Mouse (Mus musculus) neural tube, embryonic 13.5 days (tissue): Measurements from ENCODE around the gene Socs3. TPM values are rescaled to one million over a fixed set of nuclear protein-coding genes. Genes with fewer than 3 reads are reported as not detected.
A peak's percentile ranks its signal among the peaks of the same experiment; 100 is the strongest.

Experiments
- ATAC-seq: fragments of 200-750 bp; cut with Nextera tagmentation; 2 replicates; pipeline ENCODE4 v1.8.0; 2017; ENCODE audit warnings: low read depth, mild to moderate bottlenecking, moderate TSS enrichment, moderate library complexity
- H3K27ac ChIP-seq: fragments of 300-500 bp; sonication (generic); replicated peaks from 2 replicates; pipeline ENCODE4 v1.5.1; 2015; ENCODE audit warnings: moderate library complexity, mild to moderate bottlenecking, inconsistent platforms
- H3K27me3 ChIP-seq: fragments of 300-500 bp; sonication (generic); 2 replicates; pipeline ENCODE4 v1.6.1; 2015; ENCODE audit warnings: mild to moderate bottlenecking, inconsistent platforms
- H3K36me3 ChIP-seq: fragments of 300-500 bp; sonication (generic); 2 replicates; pipeline ENCODE4 v1.6.1; 2015; ENCODE audit warnings: mild to moderate bottlenecking, inconsistent platforms
- H3K4me1 ChIP-seq: fragments of 300-500 bp; sonication (generic); replicated peaks from 2 replicates; pipeline ENCODE4 v1.6.1; 2015; ENCODE audit warnings: inconsistent platforms
- H3K4me2 ChIP-seq: fragments of 300-500 bp; sonication (generic); 2 replicates; pipeline ENCODE4 v1.6.1; 2015; ENCODE audit warnings: inconsistent platforms, mild to moderate bottlenecking, moderate library complexity
- H3K4me3 ChIP-seq: fragments of 300-500 bp; sonication (generic); 2 replicates; pipeline ENCODE4 v1.5.1; 2015; ENCODE audit warnings: mild to moderate bottlenecking, inconsistent platforms
- H3K9ac ChIP-seq: fragments of 300-500 bp; sonication (generic); 2 replicates; pipeline ENCODE4 v1.6.1; 2015; ENCODE audit warnings: moderate library complexity, mild to moderate bottlenecking, inconsistent platforms
- H3K9me3 ChIP-seq: fragments of 300-500 bp; sonication (generic); 2 replicates; pipeline ENCODE4 v1.6.1; 2016; ENCODE audit warnings: inconsistent platforms
- WGBS: fragments of 180-500 bp; shearing (Covaris S2); methylation state at CpG from one replicate; pipeline ENCODE4 v1.1.7; 2015; 5-methylcytosine and 5-hydroxymethylcytosine counted together
- polyA plus RNA-seq: library from polyadenylated mRNA; unstranded; fragments of >200 nt; fragmentation: Nextera tagmentation; extraction: Ambion mirVana; gene quantifications from 2 replicates; pipeline ENCODE4 v1.2.1, GENCODE M21; 2015

Socs3 gene
- polyA plus RNA-seq: 7.8 and 8.7 TPM in 2 replicates

- 13% methylated on average over 21 of the region's 21 CpGs for WGBS
- H3K4me1 ChIP-seq: peaks cover 59% of the 10 kb centered on the region
- H3K4me2 ChIP-seq: peak within 1 kb of the TSS; percentile 94
These were observed at the start of gene Socs3 for GRCm38 (mm10) chr11:117969945-117970872. Gene Socs3, minus strand, starts transcription at chr11:117970047.

GRCm38 (mm10) chr11:118018328-118018727, 48.5 kb upstream of the Socs3 start:
- Histone ChIP-seq H3K36me3 (peaks cover 57% of the 10 kb centered on the region), H3K27ac (no peak overlapping the region), H3K27me3 (no peaks in the 10 kb centered on the region), H3K4me1 (no peaks in the 10 kb centered on the region; the same call in 1 of the 2 replicates), H3K4me2 (no peak overlapping the region), H3K9ac (no peak overlapping the region), H3K4me3 (no peak overlapping the region), H3K9me3 (no peaks in the 10 kb centered on the region)
- no peak for ATAC-seq
- 94% methylated on average over 4 of the region's 4 CpGs for WGBS

More at GRCm38 (mm10) chr11:117969945-117970872, at the start of gene Socs3:
- Histone ChIP-seq H3K36me3 (no peaks in the 10 kb centered on the region), H3K4me3 (peak within 1 kb of the TSS; percentile 66), H3K9ac (peak within 1 kb of the TSS; percentile 86), H3K27ac (peak within 1 kb of the TSS; percentile 89), H3K9me3 (no peaks in the 10 kb centered on the region), H3K27me3 (peaks cover 37% of the 10 kb centered on the region)
- peak; percentile 60 for ATAC-seq

- ATAC-seq: no peak
- 95% methylated on average over 8 of the region's 8 CpGs for WGBS
- Histone ChIP-seq H3K4me2 (no peak overlapping the region), H3K9me3 (no peaks in the 10 kb centered on the region), H3K27ac (no peak overlapping the region), H3K4me3 (no peak overlapping the region), H3K36me3 (peaks cover 50% of the 10 kb centered on the region), H3K27me3 (no peaks in the 10 kb centered on the region), H3K4me1 (peaks cover 9% of the 10 kb centered on the region), H3K9ac (no peak overlapping the region)
These were observed 45.7 kb upstream of the Socs3 start for GRCm38 (mm10) chr11:118015381-118016145.

- Histone ChIP-seq H3K4me3 (no peak overlapping the region), H3K36me3 (peaks cover 42% of the 10 kb centered on the region)
- WGBS: 85% methylated on average over 12 of the region's 12 CpGs
These were observed 44.6 kb upstream of the Socs3 start for GRCm38 (mm10) chr11:118014391-118014995.

GRCm38 (mm10) chr11:118013339-118013738, 43.5 kb upstream of the Socs3 start:
- 81% methylated on average over 2 of the region's 2 CpGs for WGBS

More at GRCm38 (mm10) chr11:118014391-118014995, 44.6 kb upstream of the Socs3 start:
- H3K27ac ChIP-seq: no peak overlapping the region
- H3K9ac ChIP-seq: no peak overlapping the region
- peaks cover 19% of the 10 kb centered on the region for H3K4me1 ChIP-seq
- no peaks in the 10 kb centered on the region for H3K9me3 ChIP-seq
- no peaks in the 10 kb centered on the region for H3K27me3 ChIP-seq
- no peak for ATAC-seq
- H3K4me2 ChIP-seq: no peak overlapping the region

GRCm38 (mm10) chr11:118012595-118012994, 42.7 kb upstream of the Socs3 start:
- Histone ChIP-seq H3K4me1 (peaks cover 35% of the 10 kb centered on the region), H3K9ac (no peak overlapping the region), H3K36me3 (peaks cover 26% of the 10 kb centered on the region), H3K4me2 (no peak overlapping the region), H3K4me3 (no peak overlapping the region), H3K27ac (no peak overlapping the region), H3K27me3 (no peaks in the 10 kb centered on the region), H3K9me3 (no peaks in the 10 kb centered on the region)
- 91% methylated on average over 1 of the region's 1 CpGs for WGBS
- ATAC-seq: no peak

More at GRCm38 (mm10) chr11:118013339-118013738, 43.5 kb upstream of the Socs3 start:
- peaks cover 30% of the 10 kb centered on the region for H3K4me1 ChIP-seq
- no peak overlapping the region for H3K27ac ChIP-seq
- H3K36me3 ChIP-seq: peaks cover 33% of the 10 kb centered on the region
- no peak overlapping the region for H3K4me2 ChIP-seq
- no peak overlapping the region for H3K9ac ChIP-seq
- no peaks in the 10 kb centered on the region for H3K27me3 ChIP-seq
- ATAC-seq: no peak
- H3K4me3 ChIP-seq: no peak overlapping the region
- no peaks in the 10 kb centered on the region for H3K9me3 ChIP-seq

GRCm38 (mm10) chr11:118009865-118010571, 40.2 kb upstream of the Socs3 start:
- H3K27me3 ChIP-seq: no peaks in the 10 kb centered on the region
- peaks cover 29% of the 10 kb centered on the region for H3K36me3 ChIP-seq
- ATAC-seq: 0 out of 2 replicates have a peak, but pooled peaks have one; percentile 9
- peaks cover 39% of the 10 kb centered on the region for H3K4me1 ChIP-seq
- 41% methylated on average over 4 of the region's 4 CpGs for WGBS
- H3K4me2 ChIP-seq: no peak overlapping the region
- H3K9me3 ChIP-seq: no peaks in the 10 kb centered on the region
- H3K9ac ChIP-seq: peak overlapping the region; percentile 58; the same call in 1 of the 2 replicates
- H3K4me3 ChIP-seq: no peak overlapping the region
- peak overlapping the region; percentile 38; the same call in 1 of the 2 replicates for H3K27ac ChIP-seq

GRCm38 (mm10) chr11:118008843-118009242, 39.0 kb upstream of the Socs3 start:
- 84% methylated on average over 8 of the region's 8 CpGs for WGBS
- Histone ChIP-seq H3K9me3 (no peaks in the 10 kb centered on the region), H3K4me3 (no peak overlapping the region), H3K27ac (no peak overlapping the region), H3K4me1 (peaks cover 39% of the 10 kb centered on the region), H3K4me2 (no peak overlapping the region), H3K9ac (0 out of 2 replicates have a peak overlapping the region, but pooled peaks have one; percentile 58), H3K27me3 (no peaks in the 10 kb centered on the region), H3K36me3 (peaks cover 33% of the 10 kb centered on the region)
- no peak for ATAC-seq

GRCm38 (mm10) chr11:118008144-118008805, 38.4 kb upstream of the Socs3 start:
- H3K27ac ChIP-seq: no peak overlapping the region
- H3K27me3 ChIP-seq: no peaks in the 10 kb centered on the region
- no peaks in the 10 kb centered on the region for H3K9me3 ChIP-seq
- H3K36me3 ChIP-seq: peaks cover 39% of the 10 kb centered on the region
- no peak overlapping the region; the same call in 1 of the 2 replicates for H3K9ac ChIP-seq
- peaks cover 39% of the 10 kb centered on the region for H3K4me1 ChIP-seq
- 68% methylated on average over 5 of the region's 5 CpGs for WGBS
- no peak overlapping the region for H3K4me3 ChIP-seq
- no peak for ATAC-seq
- no peak overlapping the region for H3K4me2 ChIP-seq

GRCm38 (mm10) chr11:118007460-118008143, 37.8 kb upstream of the Socs3 start:
- peaks cover 39% of the 10 kb centered on the region for H3K4me1 ChIP-seq
- no peak overlapping the region for H3K4me3 ChIP-seq
- no peak overlapping the region; the same call in 1 of the 2 replicates for H3K9ac ChIP-seq
- H3K27ac ChIP-seq: no peak overlapping the region
- peaks cover 44% of the 10 kb centered on the region for H3K36me3 ChIP-seq
- WGBS: 73% methylated on average over 8 of the region's 8 CpGs
- ATAC-seq: no peak
- no peak overlapping the region for H3K4me2 ChIP-seq
- H3K27me3 ChIP-seq: no peaks in the 10 kb centered on the region
- H3K9me3 ChIP-seq: no peaks in the 10 kb centered on the region
